Mouse (Mus musculus) heart, postnatal 0 days (tissue): ENCODE results near the gene Pdia2. TPM values are rescaled to one million over a fixed set of nuclear protein-coding genes. Genes with fewer than 3 reads are reported as not detected.

ENCODE experiments used
- ATAC-seq: fragments of 200-750 bp; cut with Nextera tagmentation; 2 replicates; pipeline ENCODE4 v1.8.0; 2017; ENCODE audit warnings: low read depth, moderate number of reproducible peaks, moderate library complexity; ENCODE audit not compliant: insufficient read depth
- DNase-seq: peaks from one replicate; pipeline ENCODE4 v3.0.0-alpha.2; 2016; ENCODE audit warnings: low spot score
- H3K27ac ChIP-seq: fragments of 300-500 bp; sonication (generic); 2 replicates; pipeline ENCODE4 v1.5.1; 2014; ENCODE audit warnings: low read depth, mild to moderate bottlenecking
- H3K27me3 ChIP-seq: fragments of 300-500 bp; sonication (generic); 2 replicates; pipeline ENCODE4 v1.6.1; 2014; ENCODE audit warnings: low read length, mixed read lengths; ENCODE audit not compliant: control insufficient read depth, insufficient read depth
- H3K36me3 ChIP-seq: fragments of 300-500 bp; sonication (generic); replicated peaks from 2 replicates; pipeline ENCODE4 v1.6.1; 2014; ENCODE audit warnings: low read length, mixed read lengths; ENCODE audit not compliant: control insufficient read depth, insufficient read depth
- H3K4me1 ChIP-seq: fragments of 300-500 bp; sonication (generic); 2 replicates; pipeline ENCODE4 v1.6.1; 2014; ENCODE audit warnings: antibody characterized with exemption; ENCODE audit not compliant: control insufficient read depth, insufficient read depth
- H3K4me2 ChIP-seq: fragments of 300-500 bp; sonication (generic); 2 replicates; pipeline ENCODE4 v1.6.1; 2014; ENCODE audit warnings: low read depth, mild to moderate bottlenecking, low read length, moderate library complexity
- H3K4me3 ChIP-seq: fragments of 300-500 bp; sonication (generic); 2 replicates; pipeline ENCODE4 v1.5.1; 2014; ENCODE audit warnings: low read depth, low read length
- H3K9ac ChIP-seq: fragments of 300-500 bp; sonication (generic); replicated peaks from 2 replicates; pipeline ENCODE4 v1.6.1; 2014; ENCODE audit warnings: low read depth, low read length, mixed read lengths
- H3K9me3 ChIP-seq: fragments of 300-500 bp; sonication (generic); replicated peaks from 2 replicates; pipeline ENCODE4 v1.6.1; 2016; ENCODE audit warnings: low read length; ENCODE audit not compliant: control insufficient read depth
- EP300 ChIP-seq: IDR thresholded peaks from 2 replicates; pipeline ENCODE4 v1.6.1; 2016; ENCODE audit warnings: antibody characterized with exemption, low read depth
- WGBS: fragments of 180-500 bp; shearing (Covaris S2); extraction: QIAGEN DNeasy Blood & Tissue Kit; methylation state at CpG from one replicate; pipeline ENCODE4 v1.1.7; 2014; 5-methylcytosine and 5-hydroxymethylcytosine counted together
- polyA plus RNA-seq: library from polyadenylated mRNA; unstranded; fragments of >200 nt; fragmentation: Nextera tagmentation; extraction: Ambion mirVana; gene quantifications from 2 replicates; pipeline ENCODE4 v1.2.1, GENCODE M21; 2015
- total RNA-seq: library from RNA; depleted of rRNA; stranded (reverse); fragments of >200 nt; gene quantifications from 2 replicates; pipeline ENCODE4 v1.2.3, GENCODE M21; 2014; ENCODE audit warnings: low replicate concordance; rRNA removed

The Pdia2 gene
- total and polyA plus RNA-seq, 2 experiments from 2014 or later: not detected

GRCm38 (mm10) chr17:26149056-26149455 is 49.8 kb downstream of the Pdia2 start:
- H3K9ac ChIP-seq: no peak overlapping the region
- H3K36me3 ChIP-seq: peaks cover 32% of the 10 kb centered on the region
- H3K4me2 ChIP-seq: no peak overlapping the region
- H3K27me3 ChIP-seq: no peaks in the 10 kb centered on the region
- no peaks in the 10 kb centered on the region for H3K4me1 ChIP-seq
- no peak overlapping the region for H3K27ac ChIP-seq
- no peak for DNase-seq
- TF ChIP-seq EP300: no peak
- H3K9me3 ChIP-seq: no peaks in the 10 kb centered on the region
- 77% methylated on average over 2 of the region's 2 CpGs for WGBS
- no peak overlapping the region for H3K4me3 ChIP-seq
- ATAC-seq: no peak

Other genes with a start within 250 kb of the Pdia2 start
- not detected in 2 replicates for gene A930017K11Rik, start 246.5 kb downstream of the Pdia2 start, total RNA-seq
- not detected in 2 replicates for gene A930017K11Rik, start 246.5 kb downstream of the Pdia2 start, polyA plus RNA-seq
- 6.0 and 8.7 TPM in 2 replicates for gene Capn15, start 213.3 kb downstream of the Pdia2 start, total RNA-seq
- 7.0 and 7.4 TPM in 2 replicates for gene Capn15, start 213.3 kb downstream of the Pdia2 start, polyA plus RNA-seq
- 7.9 and 12.4 TPM in 2 replicates for gene Rab11fip3, start 129.5 kb downstream of the Pdia2 start, total RNA-seq
- gene Rab11fip3, start 129.5 kb downstream of the Pdia2 start, polyA plus RNA-seq: 6.1 and 8.7 TPM in 2 replicates
- gene Decr2, start 108.8 kb downstream of the Pdia2 start, total RNA-seq: 35.3 and 44.6 TPM in 2 replicates
- 35.3 and 36.6 TPM in 2 replicates for gene Decr2, start 108.8 kb downstream of the Pdia2 start, polyA plus RNA-seq
- 28.5 and 60.6 TPM in 2 replicates for gene Nme4, start 103.5 kb downstream of the Pdia2 start, total RNA-seq
- gene Nme4, start 103.5 kb downstream of the Pdia2 start, polyA plus RNA-seq: 26.5 and 27.5 TPM in 2 replicates
- 2.1 and 2.5 TPM in 2 replicates for gene Tmem8, start 85.8 kb downstream of the Pdia2 start, total RNA-seq
- 0.51 and 0.69 TPM in 2 replicates for gene Tmem8, start 85.8 kb downstream of the Pdia2 start, polyA plus RNA-seq
- gene Mrpl28, start 75.6 kb downstream of the Pdia2 start, total RNA-seq: 213 and 275 TPM in 2 replicates
- 222 and 226 TPM in 2 replicates for gene Mrpl28, start 75.6 kb downstream of the Pdia2 start, polyA plus RNA-seq
- gene Axin1, start 60.4 kb downstream of the Pdia2 start, total RNA-seq: 15.9 and 21.2 TPM in 2 replicates
- 3.3 and 4.2 TPM in 2 replicates for gene Axin1, start 60.4 kb downstream of the Pdia2 start, polyA plus RNA-seq
- gene Rgs11, start 3.9 kb upstream of the Pdia2 start, total RNA-seq: 1.5 and 6.4 TPM in 2 replicates
- gene Rgs11, start 3.9 kb upstream of the Pdia2 start, polyA plus RNA-seq: 1.2 and 1.5 TPM in 2 replicates
- 0.58 and 1.9 TPM in 2 replicates for gene Arhgdig, start 8.7 kb upstream of the Pdia2 start, total RNA-seq
- gene Arhgdig, start 8.7 kb upstream of the Pdia2 start, polyA plus RNA-seq: 1.4 TPM in 2 replicates
- gene Fam234a, start 45.2 kb upstream of the Pdia2 start, total RNA-seq: 53.1 and 55.6 TPM in 2 replicates
- 50.8 and 55.7 TPM in 2 replicates for gene Fam234a, start 45.2 kb upstream of the Pdia2 start, polyA plus RNA-seq
- gene Luc7l, start 53.8 kb upstream of the Pdia2 start, total RNA-seq: 36.7 and 41.5 TPM in 2 replicates
- 34.4 and 36.1 TPM in 2 replicates for gene Luc7l, start 53.8 kb upstream of the Pdia2 start, polyA plus RNA-seq
- gene Neurl1b, start 215.7 kb upstream of the Pdia2 start, total RNA-seq: 66.1 and 143 TPM in 2 replicates
- gene Neurl1b, start 215.7 kb upstream of the Pdia2 start, polyA plus RNA-seq: 1.2 and 1.6 TPM in 2 replicates